Mouse (Mus musculus): ENCODE measurements at regions not wholly inside any gene's neighbourhood (a gene's known extent, or its start where the extent isn't known, plus 50 kb on each side); places are given as distances from the start of the nearest gene placed in this dataset.

DNA sequence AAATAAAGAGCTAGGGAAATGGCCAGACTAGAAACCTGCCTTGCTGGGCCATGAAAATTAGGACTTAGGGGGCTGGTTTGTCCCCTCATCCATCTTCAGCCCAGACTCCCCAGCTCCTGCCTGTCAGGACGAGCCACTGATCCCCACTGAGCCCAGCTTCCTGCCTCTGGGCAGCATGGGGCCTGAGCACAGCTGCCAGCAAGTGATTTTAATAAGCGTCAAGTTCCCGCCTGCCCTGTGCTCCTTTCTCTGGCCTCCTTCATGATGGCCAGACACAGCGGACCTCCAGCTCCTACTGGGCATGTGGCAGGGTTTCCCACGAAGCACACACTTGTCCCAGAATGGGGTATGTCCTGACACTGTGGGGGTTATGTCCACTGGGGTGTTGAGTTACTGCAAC is 139.1 kb upstream of the Irx3 start:
- H3K9me3 ChIP-seq, result 0 out of 2 replicates have a peak, but pooled peaks cover 5% of the 10 kb centered on the region
- no peak overlapping the region for H3K4me3 ChIP-seq (replicated peaks)
- 1% methylated on average over 5 of the region's 5 CpGs for WGBS
- H3K4me2 ChIP-seq, result no peak overlapping the region
- ATAC-seq (ENCODE audit: insufficient number of reproducible peaks, insufficient read depth, low FRiP score, low TSS enrichment, low read depth), result no peak
- H3K27me3 ChIP-seq, result peaks cover 95% of the 10 kb centered on the region
- H3K27ac ChIP-seq, result no peak overlapping the region
- no peaks in the 10 kb centered on the region for H3K36me3 ChIP-seq
- H3K9ac ChIP-seq (replicated peaks), result no peak overlapping the region
- H3K4me1 ChIP-seq (replicated peaks), result peaks cover 12% of the 10 kb centered on the region

DNA sequence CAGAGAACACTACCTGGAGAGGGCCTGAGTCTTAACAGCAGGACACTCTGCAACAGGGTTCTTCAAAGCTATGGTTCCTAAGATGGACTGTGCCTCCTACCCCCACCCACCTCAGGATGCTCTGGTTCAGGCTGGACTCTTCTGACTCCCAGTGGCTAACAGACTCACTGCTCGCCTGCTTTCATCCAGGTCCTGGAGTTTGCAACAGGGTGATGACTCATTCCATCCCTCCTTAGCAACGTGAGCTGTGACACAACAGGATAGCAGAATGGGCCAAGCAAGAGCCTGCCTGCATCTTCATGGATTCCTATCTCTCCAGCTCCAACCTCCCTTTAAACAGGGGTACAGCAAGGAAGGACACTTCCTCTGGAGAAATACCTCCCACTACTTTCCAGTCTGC is 135.4 kb upstream of the Irx3 start:
- H3K9me3 ChIP-seq, result 0 out of 2 replicates have a peak, but pooled peaks cover 5% of the 10 kb centered on the region
- H3K4me1 ChIP-seq (replicated peaks), result peaks cover 8% of the 10 kb centered on the region
- H3K36me3 ChIP-seq, result no peaks in the 10 kb centered on the region
- peaks cover 95% of the 10 kb centered on the region for H3K27me3 ChIP-seq
- H3K4me2 ChIP-seq, result no peak overlapping the region
- no peak overlapping the region for H3K27ac ChIP-seq
- no peak for ATAC-seq (ENCODE audit: insufficient number of reproducible peaks, insufficient read depth, low FRiP score, low TSS enrichment, low read depth)
- WGBS, result 37% methylated on average over 2 of the region's 2 CpGs
- no peak overlapping the region for H3K9ac ChIP-seq (replicated peaks)
- H3K4me3 ChIP-seq (replicated peaks), result no peak overlapping the region

DNA sequence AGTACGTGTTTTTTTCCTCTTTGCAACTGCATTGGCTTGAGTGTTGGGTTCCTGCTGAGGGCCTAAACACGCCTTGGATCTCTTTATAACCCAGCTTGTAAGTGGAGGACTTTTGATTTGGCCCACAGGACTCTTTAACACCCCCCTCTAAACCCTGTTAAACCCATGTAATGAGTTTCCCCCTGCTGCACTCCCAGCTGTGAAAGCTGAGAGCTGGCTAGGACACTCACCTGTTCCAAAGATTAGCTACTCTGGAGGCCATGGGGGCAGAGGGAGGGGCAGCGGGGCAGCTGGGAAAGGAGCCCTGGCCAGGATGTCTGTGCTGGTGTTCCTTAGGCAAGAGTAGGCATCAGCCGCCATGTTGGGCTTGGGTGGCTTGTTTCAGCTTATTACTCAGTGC is 128.7 kb upstream of the Irx3 start:
- Histone ChIP-seq H3K27me3 (peaks cover 85% of the 10 kb centered on the region), H3K9ac (replicated peaks) (no peak overlapping the region), H3K4me3 (replicated peaks) (no peak overlapping the region)

DNA sequence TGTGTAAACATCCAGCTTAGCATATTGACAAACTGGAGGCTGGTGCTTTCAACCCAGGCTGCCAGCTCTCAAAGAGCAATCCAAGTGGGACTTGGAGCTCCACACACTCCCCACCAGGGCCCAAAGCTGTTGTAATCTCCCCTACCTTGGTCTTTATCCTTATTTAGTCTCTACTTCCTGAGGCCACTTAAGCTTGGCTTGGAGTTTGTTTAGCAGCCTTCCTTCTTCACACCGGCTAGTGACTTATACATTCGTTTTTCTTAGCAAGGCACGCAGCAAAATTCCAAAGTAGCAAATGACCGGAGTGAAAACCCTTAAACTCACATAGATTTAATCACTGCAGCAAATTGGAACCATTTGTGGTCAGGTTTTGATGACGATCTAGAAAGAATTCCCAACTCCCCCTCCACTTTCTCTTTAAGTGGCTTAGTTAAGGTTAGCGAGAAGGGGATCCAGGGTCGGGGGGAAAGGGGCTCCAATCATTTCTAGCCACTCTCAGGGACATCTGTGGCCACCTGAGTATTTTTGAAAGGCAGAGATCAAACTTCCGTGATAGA is 124.2 kb upstream of the Irx3 start:
- Histone ChIP-seq H3K27me3 (peaks cover 91% of the 10 kb centered on the region), H3K27ac (no peak overlapping the region), H3K36me3 (no peaks in the 10 kb centered on the region), H3K9me3 (no peaks in the 10 kb centered on the region), H3K4me1 (replicated peaks) (peaks cover 33% of the 10 kb centered on the region), H3K4me2 (no peak overlapping the region), H3K4me3 (replicated peaks) (no peak overlapping the region), H3K9ac (replicated peaks) (no peak overlapping the region)
- WGBS, result 18% methylated on average over 8 of the region's 8 CpGs
- ATAC-seq (ENCODE audit: insufficient number of reproducible peaks, insufficient read depth, low FRiP score, low TSS enrichment, low read depth), result no peak

More for the DNA sequence above, 128.7 kb upstream of the Irx3 start:
- H3K4me1 ChIP-seq (replicated peaks), result peaks cover 32% of the 10 kb centered on the region
- H3K36me3 ChIP-seq, result no peaks in the 10 kb centered on the region
- 44% methylated on average over 4 of the region's 4 CpGs for WGBS
- no peak overlapping the region for H3K27ac ChIP-seq
- H3K4me2 ChIP-seq, result no peak overlapping the region
- no peaks in the 10 kb centered on the region for H3K9me3 ChIP-seq
- peak; percentile 68 for ATAC-seq (ENCODE audit: insufficient number of reproducible peaks, insufficient read depth, low FRiP score, low TSS enrichment, low read depth)

DNA sequence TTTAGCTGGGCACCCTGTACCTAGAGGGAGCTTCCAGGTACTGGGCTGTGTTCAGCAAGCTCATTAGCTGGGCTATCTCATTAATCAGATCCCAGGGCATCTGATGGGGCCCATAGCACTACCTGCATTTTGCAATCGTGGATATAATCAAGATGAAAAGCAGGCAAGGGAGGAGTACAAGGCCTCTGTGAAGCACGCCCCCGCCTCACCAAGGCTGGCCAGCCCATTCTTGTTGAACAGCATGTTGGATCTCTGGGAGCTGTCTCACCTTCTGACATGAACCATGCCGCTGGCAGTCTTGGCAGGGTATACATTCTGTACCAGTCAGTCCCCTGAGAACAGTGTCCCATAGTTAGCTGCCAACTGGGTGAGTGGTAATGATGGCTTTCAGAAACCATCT is 122.3 kb upstream of the Irx3 start:
- H3K27ac ChIP-seq, result no peak overlapping the region
- no peaks in the 10 kb centered on the region for H3K36me3 ChIP-seq
- WGBS, result 89% methylated on average over 4 of the region's 4 CpGs
- no peak overlapping the region for H3K4me3 ChIP-seq (replicated peaks)
- H3K9me3 ChIP-seq, result peaks cover 6% of the 10 kb centered on the region
- ATAC-seq (ENCODE audit: insufficient number of reproducible peaks, insufficient read depth, low FRiP score, low TSS enrichment, low read depth), result no peak
- no peak overlapping the region for H3K9ac ChIP-seq (replicated peaks)
- H3K27me3 ChIP-seq, result peaks cover 95% of the 10 kb centered on the region
- H3K4me2 ChIP-seq, result no peak overlapping the region
- peaks cover 26% of the 10 kb centered on the region for H3K4me1 ChIP-seq (replicated peaks)

DNA sequence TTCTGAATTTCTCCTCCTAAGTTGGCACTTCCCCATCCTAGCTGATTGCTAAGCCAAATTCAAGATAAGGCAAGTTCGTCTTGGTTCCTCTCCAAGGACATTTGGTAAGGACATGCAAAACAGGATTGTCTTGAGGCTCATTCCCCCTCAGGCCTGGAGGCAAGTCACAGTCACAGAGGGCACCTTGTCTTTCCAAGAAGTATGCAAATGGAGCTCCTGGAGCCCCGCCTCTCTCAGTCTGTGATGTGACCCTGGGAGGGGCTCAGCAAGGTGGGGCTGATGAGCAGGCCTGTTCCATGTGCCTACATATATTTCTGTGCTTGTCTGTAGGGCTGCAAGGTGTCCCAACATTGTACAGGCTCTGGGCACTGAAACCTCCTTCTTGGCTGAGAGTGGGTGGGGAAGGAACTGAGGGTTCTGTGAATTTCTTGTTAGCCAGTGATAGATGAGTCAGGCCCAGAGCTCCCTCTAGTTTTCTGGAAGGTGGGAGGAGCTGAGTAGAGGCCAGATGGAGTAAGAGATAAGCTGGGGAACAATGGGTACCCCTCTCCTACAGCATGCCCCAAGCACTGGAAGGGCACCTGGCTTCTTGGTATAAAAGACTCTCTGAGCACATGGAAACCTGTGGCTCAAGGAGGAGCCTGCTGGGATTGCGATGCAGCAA is 120.5 kb upstream of the Irx3 start:
- H3K27me3 ChIP-seq, result peaks cover 83% of the 10 kb centered on the region
- ATAC-seq (ENCODE audit: insufficient number of reproducible peaks, insufficient read depth, low FRiP score, low TSS enrichment, low read depth), result no peak

DNA sequence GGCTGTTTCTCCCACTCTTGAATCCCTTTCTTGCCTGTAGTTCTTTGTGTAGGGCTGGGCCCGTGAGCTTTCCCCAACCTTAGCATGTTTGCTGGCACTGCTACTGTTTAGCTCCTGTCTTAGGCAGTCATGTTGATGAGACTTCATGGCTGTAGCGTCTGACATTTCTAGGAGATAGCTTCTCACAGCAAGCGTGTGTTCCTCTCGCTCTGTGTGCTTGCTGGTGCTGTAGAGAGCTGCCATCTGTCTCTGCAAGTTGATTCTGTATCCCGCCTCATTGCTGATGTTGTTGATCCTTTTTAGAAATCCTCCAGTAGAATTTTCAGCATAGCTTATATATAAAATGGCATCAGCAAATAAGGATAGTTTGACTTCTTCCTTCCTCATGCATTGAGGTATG is 116.0 kb upstream of the Irx3 start:
- H3K36me3 ChIP-seq, result no peaks in the 10 kb centered on the region
- WGBS, result 87% methylated on average over 5 of the region's 5 CpGs
- no peak overlapping the region for H3K4me2 ChIP-seq
- no peak overlapping the region for H3K9ac ChIP-seq (replicated peaks)
- no peak overlapping the region for H3K27ac ChIP-seq
- H3K9me3 ChIP-seq, result peaks cover 9% of the 10 kb centered on the region
- no peak for ATAC-seq (ENCODE audit: insufficient number of reproducible peaks, insufficient read depth, low FRiP score, low TSS enrichment, low read depth)
- H3K4me3 ChIP-seq (replicated peaks), result no peak overlapping the region
- peaks cover 83% of the 10 kb centered on the region for H3K27me3 ChIP-seq
- H3K4me1 ChIP-seq (replicated peaks), result no peaks in the 10 kb centered on the region

More for the DNA sequence above, 120.5 kb upstream of the Irx3 start:
- peaks cover 9% of the 10 kb centered on the region for H3K9me3 ChIP-seq
- no peak overlapping the region for H3K4me2 ChIP-seq
- H3K36me3 ChIP-seq, result no peaks in the 10 kb centered on the region
- no peak overlapping the region for H3K9ac ChIP-seq (replicated peaks)
- peaks cover 20% of the 10 kb centered on the region for H3K4me1 ChIP-seq (replicated peaks)
- 75% methylated on average over 3 of the region's 3 CpGs for WGBS
- no peak overlapping the region for H3K4me3 ChIP-seq (replicated peaks)
- no peak overlapping the region for H3K27ac ChIP-seq

DNA sequence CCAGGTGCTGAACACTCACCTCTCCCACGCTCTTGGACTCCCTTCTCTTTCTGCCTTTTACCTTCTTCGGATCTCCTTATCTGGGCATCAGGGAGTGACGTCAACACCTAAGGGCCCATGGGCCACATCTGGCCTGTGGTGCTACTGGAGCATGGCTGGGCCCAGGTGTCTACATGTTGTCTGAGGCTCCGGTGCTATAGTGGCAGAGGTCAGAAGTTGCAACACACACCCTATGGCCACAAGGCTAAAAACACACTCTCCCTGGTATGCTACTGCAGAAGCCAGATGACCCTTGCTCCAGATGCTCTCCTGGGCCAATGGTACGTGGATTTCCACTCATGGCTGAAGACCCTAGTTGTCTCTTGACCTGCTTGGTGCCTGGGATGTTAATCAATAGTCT is 112.1 kb upstream of the Irx3 start:
- H3K9ac ChIP-seq (replicated peaks), result no peak overlapping the region
- peaks cover under 1% of the 10 kb centered on the region; the same call in 1 of the 2 replicates for H3K9me3 ChIP-seq
- no peaks in the 10 kb centered on the region; the same call in 1 of the 2 replicates for H3K4me1 ChIP-seq (replicated peaks)
- no peak for ATAC-seq (ENCODE audit: insufficient number of reproducible peaks, insufficient read depth, low FRiP score, low TSS enrichment, low read depth)
- WGBS, result 92% methylated on average over 5 of the region's 5 CpGs
- no peak overlapping the region for H3K27ac ChIP-seq
- no peak overlapping the region for H3K4me3 ChIP-seq (replicated peaks)
- peaks cover 86% of the 10 kb centered on the region for H3K27me3 ChIP-seq
- no peak overlapping the region for H3K4me2 ChIP-seq
- H3K36me3 ChIP-seq, result no peaks in the 10 kb centered on the region

DNA sequence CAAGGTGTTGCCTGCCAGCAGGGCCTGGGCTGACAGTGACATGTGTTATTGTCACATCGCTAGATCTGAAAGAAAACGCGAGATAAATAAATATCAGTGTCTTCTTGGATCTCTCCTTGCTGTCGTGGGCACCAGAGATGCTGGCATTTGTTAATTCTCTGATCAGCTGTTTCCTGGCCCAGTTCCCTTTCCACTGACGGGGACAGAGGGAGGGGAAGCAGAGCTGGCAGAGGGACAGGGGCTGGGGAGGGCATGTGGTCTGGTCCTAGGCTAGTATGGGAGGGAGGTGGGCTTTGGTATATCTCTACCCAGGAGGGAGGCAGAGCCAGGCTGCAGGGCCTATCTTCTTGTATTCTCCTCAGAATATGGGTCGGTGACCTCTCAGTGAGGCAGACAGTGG is 111.3 kb upstream of the Irx3 start:
- ATAC-seq (ENCODE audit: insufficient number of reproducible peaks, insufficient read depth, low FRiP score, low TSS enrichment, low read depth), result no peak
- H3K27ac ChIP-seq, result no peak overlapping the region
- H3K4me3 ChIP-seq (replicated peaks), result no peak overlapping the region
- 73% methylated on average over 6 of the region's 6 CpGs for WGBS
- H3K9me3 ChIP-seq, result no peaks in the 10 kb centered on the region
- no peaks in the 10 kb centered on the region for H3K36me3 ChIP-seq
- H3K4me2 ChIP-seq, result no peak overlapping the region
- H3K27me3 ChIP-seq, result peaks cover 95% of the 10 kb centered on the region
- H3K4me1 ChIP-seq (replicated peaks), result peaks cover 4% of the 10 kb centered on the region; the same call in 1 of the 2 replicates
- H3K9ac ChIP-seq (replicated peaks), result no peak overlapping the region

DNA sequence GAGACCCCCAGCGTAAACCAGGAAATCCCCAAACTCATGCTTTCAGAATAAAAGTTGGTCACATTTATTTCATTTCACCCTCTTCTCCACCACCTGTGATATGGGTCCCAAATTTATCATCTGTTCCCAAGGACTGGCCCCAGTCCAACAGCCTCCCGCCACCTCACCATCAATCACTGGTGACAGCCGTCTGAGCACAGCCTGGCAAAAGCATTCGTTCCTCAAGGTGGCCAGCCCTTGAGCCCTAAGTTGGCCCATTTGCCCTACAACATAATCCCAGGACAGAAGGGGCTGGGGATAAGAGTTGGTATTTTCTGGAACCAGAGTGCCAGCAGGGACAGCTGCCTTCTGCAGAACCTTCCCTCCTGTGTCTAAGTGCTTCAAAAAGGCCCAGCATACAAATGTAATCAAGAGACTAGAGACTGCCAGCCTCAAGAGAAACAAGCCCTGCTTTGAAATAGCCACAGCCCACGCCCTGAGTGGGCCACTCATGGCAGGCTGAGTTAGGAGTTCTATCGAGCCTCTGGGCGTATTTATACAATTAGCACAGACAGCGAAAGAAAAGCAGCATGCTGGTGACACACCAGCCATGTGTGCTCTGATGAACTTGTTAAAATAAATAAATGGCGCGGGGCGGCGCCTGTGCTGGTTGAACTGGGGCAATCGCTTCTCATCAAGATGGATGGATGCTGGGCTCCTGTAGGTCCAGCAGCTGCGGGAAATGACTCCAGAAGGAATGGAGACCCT is 107.9 kb upstream of the Irx3 start:
- H3K27me3 ChIP-seq, result peaks cover 94% of the 10 kb centered on the region
- H3K4me3 ChIP-seq (replicated peaks), result no peak overlapping the region
- ATAC-seq (ENCODE audit: insufficient number of reproducible peaks, insufficient read depth, low FRiP score, low TSS enrichment, low read depth), result no peak
- no peak overlapping the region for H3K27ac ChIP-seq
- H3K9ac ChIP-seq (replicated peaks), result no peak overlapping the region
- 41% methylated on average over 14 of the region's 14 CpGs for WGBS
- H3K4me1 ChIP-seq (replicated peaks), result peaks cover 4% of the 10 kb centered on the region; the same call in 1 of the 2 replicates
- no peak overlapping the region for H3K4me2 ChIP-seq
- H3K36me3 ChIP-seq, result no peaks in the 10 kb centered on the region
- no peaks in the 10 kb centered on the region for H3K9me3 ChIP-seq

DNA sequence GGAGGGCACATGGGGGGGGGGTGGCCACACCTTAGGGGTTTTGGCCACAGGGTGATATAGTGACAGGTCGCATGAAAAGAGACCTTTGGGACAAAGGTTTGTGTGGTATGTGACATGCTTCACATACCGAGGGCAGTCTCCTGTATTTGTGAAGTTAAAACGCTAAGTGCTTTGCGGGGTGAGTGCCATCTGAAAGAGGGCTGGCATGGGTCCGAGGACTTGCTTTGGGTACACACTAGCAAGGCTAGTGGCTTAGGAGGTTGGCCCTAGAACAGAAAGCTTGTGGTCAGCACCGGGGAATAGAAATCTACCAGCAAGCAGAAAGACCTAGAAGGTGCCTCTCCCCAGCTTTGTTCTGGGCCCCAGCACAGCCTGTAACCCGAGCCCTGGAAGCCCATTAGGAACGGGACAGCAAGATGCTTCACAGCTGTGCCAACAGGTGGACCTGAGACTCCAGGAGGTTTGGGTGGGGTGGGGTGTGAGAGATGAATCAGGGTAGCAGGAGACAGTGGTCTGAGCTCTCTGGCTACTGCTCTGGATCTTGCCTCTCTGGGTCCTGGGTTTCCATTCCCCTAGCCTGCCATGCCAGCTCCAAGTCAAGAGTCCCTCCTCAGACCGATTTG is 107.0 kb upstream of the Irx3 start:
- Histone ChIP-seq H3K27me3 (peaks cover 93% of the 10 kb centered on the region), H3K27ac (no peak overlapping the region), H3K4me3 (replicated peaks) (no peak overlapping the region), H3K4me1 (replicated peaks) (peaks cover 4% of the 10 kb centered on the region; the same call in 1 of the 2 replicates), H3K9me3 (no peaks in the 10 kb centered on the region), H3K9ac (replicated peaks) (no peak overlapping the region), H3K4me2 (no peak overlapping the region), H3K36me3 (no peaks in the 10 kb centered on the region)
- ATAC-seq (ENCODE audit: insufficient number of reproducible peaks, insufficient read depth, low FRiP score, low TSS enrichment, low read depth), result no peak
- WGBS, result 55% methylated on average over 9 of the region's 9 CpGs

Measured in limb, embryonic 12.5 days (tissue).